Mouse (Mus musculus) gastrocnemius, adult 8-10 months (tissue): ENCODE measurements around the gene Rpa1. TPM values are rescaled to one million over a fixed set of nuclear protein-coding genes. Genes with fewer than 3 reads are reported as not detected.

Source experiments
- DNase-seq, 2 experiments: peaks; one replicate each; pipeline ENCODE4 v3.0.0; 2022; ENCODE audit warnings: low spot score in 2 of 2
- microRNA-seq: library from miRNA; unstranded; fragments of <30 nt; microRNA quantifications from one replicate; pipeline ENCODE4 v1.2.0, GENCODE M21; 2022
- total RNA-seq, 4 experiments: library from RNA; stranded (reverse); gene quantifications; 2 replicates each; pipeline ENCODE4 v1.2.4; 2022

The Rpa1 gene
- total RNA-seq, 4 experiments from 2014 or later, result 67.0 to 73.3 (median 70.6) TPM

- DNase-seq, result no peak
These were observed 84.7 kb downstream of the Rpa1 start for GRCm38 (mm10) chr11:75263274-75263963.

GRCm38 (mm10) chr11:75262791-75263190 is 85.3 kb downstream of the Rpa1 start:
- no peak for DNase-seq

DNA sequence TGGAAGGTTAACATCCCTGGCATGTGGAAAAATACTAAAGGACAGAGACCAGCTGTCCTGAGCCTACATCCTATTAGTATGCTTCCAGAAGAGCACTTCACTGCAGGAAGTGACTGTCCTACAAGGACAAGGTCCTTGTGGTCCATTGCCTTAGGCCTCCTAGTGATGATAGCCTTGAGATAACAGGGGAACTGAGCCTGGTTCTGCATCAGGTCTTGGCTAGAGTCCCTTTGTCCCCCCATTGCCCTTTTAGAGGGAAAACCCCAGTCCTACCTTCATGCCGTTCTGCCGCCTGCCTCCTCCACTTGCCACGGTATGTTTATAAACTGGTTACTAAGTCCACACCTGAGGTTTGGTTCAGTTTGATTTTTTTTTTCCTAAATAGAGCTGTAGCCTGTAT is 85.9 kb downstream of the Rpa1 start:
- no peak for DNase-seq

DNA sequence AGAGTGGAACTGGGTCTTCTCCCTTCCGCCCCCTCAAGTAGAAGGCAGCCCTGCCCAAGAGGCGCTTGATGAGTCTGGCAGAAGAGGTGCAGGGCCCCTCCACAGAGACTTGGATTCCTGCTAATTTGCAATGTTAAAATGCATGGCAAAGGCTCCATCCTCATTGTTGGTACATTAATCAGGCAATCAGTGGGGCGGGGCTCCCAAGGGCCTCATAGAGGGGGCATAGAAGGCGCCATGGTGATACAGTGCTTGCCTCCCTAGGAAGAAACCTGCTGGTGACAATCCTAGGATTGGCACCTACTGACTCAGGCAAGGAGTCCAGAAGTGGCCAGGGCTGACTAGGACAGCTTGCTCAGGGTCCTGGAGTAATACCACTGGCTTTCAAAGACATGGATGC is 86.4 kb downstream of the Rpa1 start:
- no peak for DNase-seq

- DNase-seq, result no peak
These were observed 87.1 kb downstream of the Rpa1 start for GRCm38 (mm10) chr11:75261016-75261415.

- peak; percentile 42 to 71 for DNase-seq
These were observed 88.0 kb downstream of the Rpa1 start for GRCm38 (mm10) chr11:75259996-75260561.

GRCm38 (mm10) chr11:75259416-75259815 is 88.7 kb downstream of the Rpa1 start:
- no peak for DNase-seq

GRCm38 (mm10) chr11:75257056-75257648 is 91.0 kb downstream of the Rpa1 start:
- DNase-seq, result no peak

DNA sequence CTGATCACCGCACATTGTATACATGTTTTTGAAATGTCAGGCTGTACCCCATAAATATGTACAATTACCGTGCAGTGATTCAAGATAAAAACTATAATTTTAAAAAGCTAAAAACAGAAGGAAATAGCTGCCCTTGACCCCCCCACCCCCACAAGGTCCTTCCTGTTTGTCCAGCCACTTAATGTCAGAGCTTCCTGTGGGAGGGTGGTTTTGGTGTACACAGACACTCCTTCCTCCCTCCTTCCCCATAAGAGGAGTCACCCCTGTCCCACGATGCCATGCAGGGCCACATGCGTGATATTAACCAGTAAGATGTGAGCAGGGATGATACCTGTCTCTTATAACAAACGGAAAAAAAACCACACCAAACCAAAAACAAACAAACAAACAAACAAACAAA is 92.8 kb downstream of the Rpa1 start:
- no peak for DNase-seq

- DNase-seq, result peak; percentile 49 to 61
These were observed 93.7 kb downstream of the Rpa1 start for GRCm38 (mm10) chr11:75254252-75254912.

GRCm38 (mm10) chr11:75251557-75252070 is 96.5 kb downstream of the Rpa1 start:
- no peak for DNase-seq

DNA sequence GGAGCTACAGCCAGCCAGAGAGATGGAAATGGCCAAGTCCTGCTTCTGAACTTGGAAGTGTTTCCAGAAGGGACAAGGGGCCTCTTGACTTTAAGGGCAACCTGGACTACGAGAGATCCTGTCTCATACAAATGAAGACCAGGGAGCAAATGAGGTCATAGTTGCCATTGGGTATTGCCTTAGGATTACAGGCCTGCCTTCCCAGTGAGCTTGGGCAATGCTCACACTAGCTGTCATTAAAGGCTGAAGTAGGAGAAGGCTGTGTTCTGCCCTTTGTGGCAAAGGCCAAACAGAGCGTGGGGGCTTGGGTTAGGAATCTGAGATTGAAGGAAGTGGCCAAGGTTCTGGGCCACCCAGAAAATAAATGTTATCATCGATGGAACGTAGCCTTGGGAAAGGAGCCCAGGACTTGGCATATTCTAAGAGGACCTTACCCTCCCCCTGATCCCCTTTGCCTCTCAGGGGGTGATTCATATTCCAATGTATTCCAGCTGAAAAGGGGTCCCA is 97.1 kb downstream of the Rpa1 start:
- DNase-seq, result no peak

GRCm38 (mm10) chr11:75249588-75249987 is 98.5 kb downstream of the Rpa1 start:
- no peak for DNase-seq

Small RNA genes within 50 kb of the gene (microRNA-seq; reads per million reads assigned to microRNA genes)
- not detected for gene Gm47300

Other genes starting within 250 kb of the Rpa1 start
- gene Hic1, start 178.8 kb downstream of the Rpa1 start, total RNA-seq, result 1 to 10 TPM; 2.7 to 5.0 (median 4.0) TPM
- gene Ovca2, start 169.5 kb downstream of the Rpa1 start, total RNA-seq, result 1 to 10 TPM; 2.0 to 4.5 (median 2.3) TPM
- gene Dph1, start 157.1 kb downstream of the Rpa1 start, total RNA-seq, result 1 to 10 TPM; 4.2 to 6.9 (median 5.4) TPM
- 1 to 10 TPM in 1 of 4 experiments, under 1 TPM in 3; 0.63 to 1.3 (median 0.94) TPM for gene Rtn4rl1, start 154.5 kb downstream of the Rpa1 start, total RNA-seq
- 1 to 10 TPM; 4.0 to 5.4 (median 4.7) TPM for gene Smyd4, start 109 bp upstream of the Rpa1 start, total RNA-seq
- 10 to 100 TPM; 21.1 to 74.1 (median 37.8) TPM for gene Serpinf1, start 74.4 kb upstream of the Rpa1 start, total RNA-seq
- gene Serpinf2, start 91.3 kb upstream of the Rpa1 start, total RNA-seq, result under 1 TPM in 1 of 4 experiments, not detected in 3; 0.38 TPM
- gene Wdr81, start 106.4 kb upstream of the Rpa1 start, total RNA-seq, result 1 to 10 TPM; 5.2 to 7.0 (median 6.2) TPM
- gene Tlcd2, start 113.4 kb upstream of the Rpa1 start, total RNA-seq, result 1 to 10 TPM; 1.9 to 2.9 (median 2.4) TPM
- 10 to 100 TPM; 73.7 to 90.1 (median 78.3) TPM for gene Prpf8, start 138.5 kb upstream of the Rpa1 start, total RNA-seq
- 10 to 100 TPM; 28.7 to 34.0 (median 30.9) TPM for gene Rilp, start 161.8 kb upstream of the Rpa1 start, total RNA-seq
- gene Scarf1, start 165.2 kb upstream of the Rpa1 start, total RNA-seq, result 1 to 10 TPM; 1.6 to 2.8 (median 2.1) TPM
- gene Slc43a2, start 183.4 kb upstream of the Rpa1 start, total RNA-seq, result 10 to 100 TPM; 22.0 to 28.2 (median 24.4) TPM
- 100 to 1,000 TPM; 153 to 214 (median 207) TPM for gene Pitpna, start 239.8 kb upstream of the Rpa1 start, total RNA-seq